Mouse (Mus musculus) inflammation-experienced regulatory T-cells, adult 6 months (primary cell): ENCODE measurements around the gene Nup93. TPM values are rescaled to one million over a fixed set of nuclear protein-coding genes. Genes with fewer than 3 reads are reported as not detected.
A peak's percentile ranks its signal among the peaks of the same experiment; 100 is the strongest.

Source experiments
- ATAC-seq: one replicate; pipeline ENCODE4 v1.8.0; 2017
- polyA plus RNA-seq, 3 experiments: library from polyadenylated mRNA; unstranded; fragments of 100-300 nt; shearing (Covaris generic); gene quantifications; one replicate each; pipeline ENCODE4 v1.2.1; 2017

The Nup93 gene
- polyA plus RNA-seq, 3 experiments from 2014 or later: 29.9 to 37.2 (median 35.3) TPM

DNA sequence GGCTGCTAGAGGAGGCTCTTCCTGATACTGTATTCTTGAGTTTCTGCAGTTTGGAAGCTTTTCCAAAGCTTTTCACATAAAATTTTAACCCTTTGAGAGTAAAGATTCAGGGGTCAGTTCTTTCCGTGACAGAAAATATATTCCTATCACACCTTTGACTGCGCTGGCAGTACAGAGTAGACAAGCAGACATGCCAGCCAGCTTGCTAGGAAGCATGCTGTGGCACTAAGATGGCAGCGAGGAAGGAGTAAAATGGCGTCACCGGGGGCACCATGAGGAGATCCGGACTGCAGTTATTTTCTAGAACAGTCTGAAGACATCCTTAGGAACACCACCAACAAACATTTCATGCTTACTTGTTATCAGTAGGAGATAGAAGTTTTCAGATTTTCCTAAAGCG lies 55.9 kb downstream of the Nup93 start:
- ATAC-seq: no peak

DNA sequence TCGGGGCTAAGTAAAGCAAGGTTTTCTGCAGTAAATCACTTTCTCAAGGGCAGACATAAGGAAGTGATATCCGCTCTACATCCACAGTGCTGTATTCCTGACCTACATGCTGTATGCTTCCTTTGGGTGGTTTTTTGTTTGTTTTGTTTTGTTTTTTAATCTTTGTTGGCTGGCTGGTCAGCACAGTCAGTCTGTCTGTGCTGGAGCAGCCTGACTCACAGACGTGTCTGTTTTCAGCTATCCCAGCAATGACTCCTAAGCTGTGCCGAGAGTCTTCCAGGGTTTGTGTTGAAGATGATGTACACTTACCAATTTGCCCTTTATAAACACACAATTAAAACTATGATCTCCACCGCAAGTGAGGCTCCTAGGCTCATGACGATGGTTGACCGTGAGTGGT lies 56.7 kb downstream of the Nup93 start:
- ATAC-seq: no peak

DNA sequence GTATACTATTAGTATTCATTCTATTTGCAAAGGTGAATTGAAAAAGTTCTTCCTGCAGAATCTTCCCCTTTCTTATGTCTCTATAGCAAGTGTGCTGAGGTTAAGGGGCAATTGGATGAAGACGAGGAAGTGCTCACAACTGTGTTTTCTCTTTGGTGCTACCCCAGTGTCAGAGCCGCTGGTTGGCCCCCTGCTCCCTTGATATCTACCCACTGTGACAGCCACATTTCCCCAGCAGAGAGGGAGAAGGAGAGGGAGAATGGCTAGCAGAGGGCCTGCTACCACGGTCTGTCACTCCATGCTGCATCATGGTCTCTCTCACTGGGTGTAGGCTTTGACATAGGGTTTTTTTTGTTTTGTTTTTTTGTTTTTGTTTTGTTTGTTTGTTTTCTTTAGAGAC lies 58.2 kb downstream of the Nup93 start:
- ATAC-seq: no peak

DNA sequence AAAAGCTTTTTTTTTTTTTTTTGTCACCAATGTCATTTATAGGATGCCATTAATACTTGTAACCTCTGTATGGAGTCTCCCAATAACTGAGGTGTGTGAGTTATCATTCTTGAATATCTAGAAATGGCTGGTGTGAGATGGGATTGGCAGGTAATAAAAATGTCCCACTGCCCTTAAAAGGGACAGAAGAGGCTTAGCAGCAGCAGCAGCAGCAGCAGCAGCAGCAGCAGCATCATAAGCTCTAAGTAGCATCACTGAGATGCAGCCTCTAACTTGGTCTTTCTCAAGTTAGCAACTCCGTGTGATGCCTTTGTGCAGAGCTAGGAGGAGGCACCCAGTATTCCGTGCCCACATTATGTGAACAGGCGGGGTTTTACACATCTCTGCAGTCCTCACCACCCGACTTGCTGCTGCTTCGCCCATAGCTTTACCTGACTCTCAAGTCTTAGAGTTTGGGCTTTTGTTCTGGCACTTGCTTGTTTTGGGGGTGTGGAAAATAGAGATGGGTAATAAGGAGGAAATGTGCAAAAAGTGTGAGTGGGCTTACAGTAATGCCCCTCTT lies 59.0 kb downstream of the Nup93 start:
- ATAC-seq: peak; percentile 58

DNA sequence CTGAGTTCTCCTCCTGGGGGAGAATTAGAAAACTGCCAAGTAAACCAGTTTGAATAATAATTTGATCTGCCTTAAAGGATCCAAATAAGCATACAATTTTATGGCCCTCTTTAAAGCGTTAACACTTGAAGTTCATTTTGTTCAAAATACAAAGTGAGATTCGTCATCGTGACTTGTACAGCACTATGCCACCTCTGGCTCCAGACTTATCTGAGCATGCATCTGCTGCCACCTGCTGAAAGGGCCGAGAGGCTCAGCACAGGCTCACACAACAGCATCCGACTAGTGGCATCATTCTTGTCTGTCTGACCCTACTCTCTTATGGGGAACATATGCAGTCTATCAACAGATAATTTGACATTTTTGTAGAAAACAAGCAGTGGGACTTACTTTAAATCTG lies 59.7 kb downstream of the Nup93 start:
- no peak for ATAC-seq

DNA sequence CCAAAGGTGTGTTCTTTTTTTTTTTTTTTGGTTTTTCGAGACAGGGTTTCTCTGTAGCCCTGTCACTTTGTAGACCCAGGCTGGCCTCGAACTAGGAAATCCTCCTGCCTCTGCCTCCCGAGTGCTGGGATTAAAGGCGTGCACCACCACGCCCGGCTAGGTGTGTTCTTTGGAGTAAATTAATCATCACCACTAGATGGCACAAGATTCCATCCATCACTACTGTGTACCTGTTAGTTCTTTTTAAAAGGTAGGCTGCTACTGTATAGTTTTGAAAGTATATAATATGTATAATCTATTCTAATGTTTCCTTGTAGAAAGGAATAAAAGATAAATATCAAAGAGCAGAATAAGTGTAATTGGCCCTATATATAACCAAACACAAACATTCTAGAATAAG lies 63.9 kb downstream of the Nup93 start:
- no peak for ATAC-seq

DNA sequence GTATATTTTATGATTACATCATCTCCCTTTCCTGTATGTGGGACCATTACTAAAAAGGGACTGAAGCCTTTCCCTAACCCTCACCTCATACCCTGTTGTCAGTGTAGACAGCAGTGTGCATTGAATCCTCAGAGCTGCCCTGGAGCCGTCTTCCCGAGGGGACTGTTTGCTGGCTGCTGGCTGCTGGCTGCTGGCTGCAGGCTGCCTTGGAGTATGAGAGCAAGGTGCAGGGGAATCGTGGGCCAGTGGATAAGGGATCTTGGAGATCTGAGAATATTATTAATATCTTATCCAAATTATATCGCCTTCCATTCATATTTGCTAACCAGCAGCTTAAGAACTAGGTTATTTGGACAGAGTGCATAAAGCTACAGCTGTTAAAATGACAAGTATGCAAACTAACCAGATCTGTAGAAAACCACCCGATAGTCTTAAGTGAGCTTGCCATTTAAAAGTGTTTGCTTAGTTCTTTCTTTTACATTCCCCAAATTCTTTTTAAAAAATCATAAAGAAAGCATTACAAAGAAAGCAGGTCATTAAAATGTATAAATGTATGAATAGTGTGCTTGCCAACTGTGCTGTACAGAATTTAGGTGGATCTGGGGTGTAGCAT lies 65.7 kb downstream of the Nup93 start:
- no peak for ATAC-seq

DNA sequence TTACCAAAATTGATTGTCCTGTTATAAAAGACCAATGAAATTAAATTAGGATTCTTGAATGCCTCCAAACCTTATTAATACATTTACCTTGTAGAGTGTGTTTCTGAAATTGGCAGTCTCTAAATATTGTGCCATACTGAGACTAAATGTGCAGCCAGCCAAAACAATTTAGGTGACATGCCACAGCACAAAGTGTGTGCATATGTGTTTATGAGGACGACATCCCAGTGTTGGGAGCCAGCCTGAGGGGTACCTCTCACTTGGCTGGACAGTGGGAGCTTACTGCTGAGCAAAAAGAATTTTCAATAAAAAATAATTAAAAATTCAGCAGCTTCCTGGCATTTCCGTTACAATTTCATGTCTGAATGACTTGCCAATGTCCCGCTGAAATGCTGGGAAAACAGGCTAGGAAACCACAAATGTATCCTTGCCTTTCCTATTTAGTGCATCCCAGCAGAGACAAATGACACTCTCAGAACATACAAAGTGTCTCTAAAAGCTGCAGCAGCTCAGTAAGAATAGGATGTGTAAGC lies 68.2 kb downstream of the Nup93 start:
- ATAC-seq: no peak

DNA sequence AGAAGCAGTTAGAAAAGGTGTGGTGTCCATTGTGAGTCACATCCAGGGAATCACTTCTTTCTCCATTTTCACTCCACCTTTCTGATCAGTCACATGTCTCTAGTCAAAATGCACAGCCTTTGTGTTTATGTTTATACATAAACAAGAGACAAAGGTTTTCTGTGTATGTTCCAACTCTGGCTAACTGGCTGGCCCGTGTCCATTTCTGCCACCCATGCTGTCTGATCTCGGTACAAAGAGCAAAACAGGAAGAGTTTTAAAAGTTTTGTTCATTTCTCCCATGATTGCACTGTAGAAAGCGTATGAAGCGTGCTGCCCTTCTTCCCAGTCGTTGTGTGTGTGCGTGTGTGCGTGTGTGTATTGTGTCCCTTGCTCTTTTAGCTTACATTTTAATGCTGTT lies 69.8 kb downstream of the Nup93 start:
- no peak for ATAC-seq

DNA sequence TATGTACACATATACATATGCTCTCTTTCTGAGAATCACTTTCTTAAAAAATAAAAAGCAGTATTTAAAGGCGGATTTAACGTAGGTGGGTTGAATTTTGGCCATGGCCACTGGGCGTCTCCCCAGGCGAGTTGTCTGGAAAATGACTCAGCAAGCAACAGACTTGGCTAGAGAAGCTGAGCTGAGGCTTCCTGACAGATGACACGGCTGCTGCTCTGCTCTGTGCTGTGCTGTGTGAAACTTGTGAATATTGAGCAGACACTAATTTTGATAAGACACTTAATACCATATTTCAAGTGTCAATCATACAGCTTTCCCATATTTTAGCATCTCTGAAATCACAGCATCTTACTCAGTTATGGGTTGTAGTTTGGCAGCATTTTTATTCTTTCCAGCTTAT lies 76.2 kb downstream of the Nup93 start:
- ATAC-seq: no peak

DNA sequence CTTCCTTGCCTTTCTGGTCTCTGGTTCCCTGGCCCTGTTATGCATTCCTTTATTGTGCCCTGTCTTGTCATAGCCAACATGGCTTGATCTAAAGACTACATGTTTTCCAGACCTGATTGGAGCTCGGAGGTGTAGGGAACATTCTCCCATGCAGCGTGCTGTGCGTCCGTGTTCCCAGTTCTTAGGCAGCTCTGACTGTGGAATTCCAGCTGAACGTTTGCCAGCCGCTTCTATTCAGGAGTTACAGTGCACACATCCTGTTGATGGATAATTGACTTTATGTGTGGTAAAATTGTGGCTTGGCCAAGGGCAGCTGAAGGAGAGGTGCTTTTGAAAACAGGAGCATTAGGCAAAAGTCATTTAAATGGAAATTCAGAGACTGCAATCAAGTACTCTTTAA lies 77.7 kb downstream of the Nup93 start:
- no peak for ATAC-seq

DNA sequence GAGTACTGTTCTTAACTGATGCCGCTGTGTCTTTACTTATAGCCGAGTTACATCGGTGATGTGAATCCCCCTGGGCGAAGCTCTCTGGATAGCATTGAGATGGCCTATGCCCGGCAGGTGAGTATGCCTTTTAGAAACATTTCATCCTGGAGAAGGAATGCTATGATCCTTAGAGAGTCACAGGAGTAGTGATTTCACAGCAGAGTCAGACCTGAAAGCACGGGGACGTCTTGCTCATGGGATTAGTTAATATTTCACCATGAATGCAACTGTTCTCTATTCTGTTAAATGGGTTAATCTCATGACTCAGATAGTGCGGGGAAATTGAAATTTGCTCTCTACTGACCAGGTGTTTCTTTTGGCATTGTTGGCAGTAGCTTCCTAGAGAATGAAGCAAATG lies 78.3 kb downstream of the Nup93 start:
- ATAC-seq: no peak

DNA sequence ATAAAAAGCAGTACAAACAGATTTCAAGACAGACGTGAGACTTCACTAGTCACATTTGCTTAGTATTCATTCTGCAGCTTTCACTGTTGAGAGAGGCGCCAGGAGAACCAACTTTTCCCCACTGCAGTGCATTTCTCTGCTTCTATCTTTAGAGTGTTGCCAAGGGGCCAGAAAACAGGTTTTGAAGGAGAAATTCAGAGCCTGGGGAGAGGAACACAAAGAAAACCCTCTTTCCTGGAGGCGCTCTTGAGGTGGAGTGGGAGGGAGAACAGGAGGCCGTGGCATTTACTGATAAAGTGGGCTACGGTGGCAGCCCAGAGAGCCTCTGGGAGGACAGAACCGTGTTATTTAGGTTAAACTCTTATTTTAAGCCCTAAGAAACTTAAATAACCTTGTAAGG lies 81.3 kb downstream of the Nup93 start:
- ATAC-seq: no peak

DNA sequence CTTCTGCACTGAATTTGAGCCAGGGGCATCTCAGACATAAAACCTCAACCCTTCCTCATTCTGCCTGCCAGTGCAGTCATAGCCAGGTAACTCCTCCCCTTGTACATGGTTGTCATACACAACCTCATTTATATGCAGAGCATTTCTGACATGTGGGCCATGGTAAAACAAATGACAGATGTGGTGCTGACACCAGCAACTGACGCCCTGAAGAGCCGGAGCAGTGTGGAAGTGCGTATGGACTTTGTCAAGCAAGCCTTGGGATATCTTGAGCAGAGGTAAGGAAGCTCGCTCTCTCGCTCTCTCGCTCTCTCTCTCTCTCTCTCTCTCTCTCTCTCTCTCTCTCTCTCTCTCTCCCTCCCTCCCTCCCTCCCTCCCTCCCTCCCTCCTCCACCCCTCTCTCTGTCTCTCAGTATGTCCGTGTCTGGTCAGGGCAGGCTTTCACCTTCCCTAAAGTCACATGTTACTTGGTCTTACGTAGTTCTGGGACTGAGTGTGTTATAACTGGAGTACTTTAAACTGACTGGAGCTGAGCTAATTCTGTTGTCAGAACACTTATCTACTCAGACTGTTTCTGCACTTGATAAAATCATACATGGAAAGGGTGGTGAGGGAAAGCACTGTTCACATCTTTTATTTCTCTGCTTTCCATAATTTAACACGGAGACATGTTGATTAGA lies 82.1 kb downstream of the Nup93 start:
- no peak for ATAC-seq

DNA sequence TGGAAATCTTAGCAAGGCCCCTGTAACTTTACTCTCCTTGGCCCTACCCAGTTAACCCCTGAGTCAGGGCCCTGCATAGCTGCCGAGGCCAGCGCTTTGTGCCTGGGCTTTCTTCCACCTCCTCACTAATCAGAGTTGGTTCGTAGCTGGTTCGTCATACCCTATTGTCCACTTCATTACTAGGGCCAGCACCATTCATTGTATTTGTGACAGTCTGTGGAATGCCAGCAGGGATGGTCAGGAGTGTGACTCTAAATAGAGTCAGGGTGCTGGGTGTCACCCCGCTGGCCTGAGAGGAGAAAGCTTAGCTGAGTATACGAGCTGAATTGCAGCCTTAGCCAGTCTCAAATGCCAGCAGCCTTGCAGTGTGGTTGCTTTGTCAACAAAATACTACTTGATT lies 82.7 kb downstream of the Nup93 start:
- ATAC-seq: no peak

DNA sequence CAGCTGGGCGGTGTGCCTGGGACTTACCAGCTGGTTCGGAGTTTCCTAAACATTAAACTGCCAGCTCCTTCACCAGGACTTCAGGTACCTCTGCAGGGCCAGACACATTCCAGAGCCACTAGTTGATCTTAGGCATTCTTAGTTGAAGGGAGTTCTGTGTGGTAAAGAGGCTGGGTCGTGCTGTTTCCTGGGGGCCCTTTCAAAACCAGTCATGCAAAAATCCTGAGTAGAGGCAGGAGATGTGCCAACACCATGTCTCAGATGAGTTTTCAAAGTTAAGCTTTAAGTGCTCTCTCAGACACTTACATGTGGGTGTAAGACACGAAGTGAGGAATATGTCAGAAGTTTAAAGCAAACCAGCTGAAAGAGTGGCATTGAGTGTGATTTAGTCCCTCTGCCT lies 86.4 kb downstream of the Nup93 start:
- ATAC-seq: no peak

DNA sequence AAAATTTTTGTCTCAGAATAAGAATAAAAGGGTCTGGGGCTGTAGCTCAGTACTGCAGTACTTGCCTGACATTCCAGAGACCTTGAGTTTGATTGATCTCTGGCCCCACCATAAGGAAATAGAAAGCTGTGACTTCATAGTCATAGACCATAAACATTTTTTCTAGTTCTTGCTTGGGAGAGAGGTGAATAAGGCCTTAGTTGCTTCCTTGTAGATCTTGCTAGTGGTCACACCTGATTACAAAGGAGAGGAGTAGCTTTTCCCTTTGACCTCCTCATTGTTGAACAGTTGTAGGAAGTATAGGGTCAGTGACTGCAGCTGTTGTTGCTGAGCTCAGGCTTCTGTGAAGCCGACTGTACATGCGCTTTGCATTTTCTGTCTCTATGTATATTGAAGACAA lies 90.0 kb downstream of the Nup93 start:
- ATAC-seq: no peak

DNA sequence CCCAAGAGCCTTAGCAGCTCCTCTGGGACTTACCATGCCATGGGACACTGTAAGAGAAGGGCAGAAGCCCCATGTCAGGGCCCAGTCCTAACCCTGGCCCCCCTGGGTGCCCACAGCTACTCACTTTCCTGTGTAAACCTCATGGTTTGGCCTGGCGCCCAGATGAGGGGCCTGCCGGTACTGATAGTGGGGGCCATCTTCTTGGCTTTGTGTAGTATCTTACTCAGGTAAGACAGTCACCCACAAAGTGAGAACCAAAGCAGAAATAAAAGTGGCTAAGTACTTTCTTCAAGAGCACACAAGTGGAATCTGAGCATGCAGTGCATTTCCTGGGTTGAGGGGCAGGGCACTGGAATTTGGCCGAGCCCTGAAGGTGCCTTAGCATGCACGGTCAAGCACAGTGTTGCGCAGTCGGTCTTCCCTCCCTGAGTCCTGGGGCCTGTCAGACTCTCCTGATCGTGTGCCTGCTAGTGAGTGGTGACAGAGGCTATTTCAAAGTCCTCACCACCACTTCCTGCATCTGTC lies 92.7 kb downstream of the Nup93 start:
- ATAC-seq: no peak

DNA sequence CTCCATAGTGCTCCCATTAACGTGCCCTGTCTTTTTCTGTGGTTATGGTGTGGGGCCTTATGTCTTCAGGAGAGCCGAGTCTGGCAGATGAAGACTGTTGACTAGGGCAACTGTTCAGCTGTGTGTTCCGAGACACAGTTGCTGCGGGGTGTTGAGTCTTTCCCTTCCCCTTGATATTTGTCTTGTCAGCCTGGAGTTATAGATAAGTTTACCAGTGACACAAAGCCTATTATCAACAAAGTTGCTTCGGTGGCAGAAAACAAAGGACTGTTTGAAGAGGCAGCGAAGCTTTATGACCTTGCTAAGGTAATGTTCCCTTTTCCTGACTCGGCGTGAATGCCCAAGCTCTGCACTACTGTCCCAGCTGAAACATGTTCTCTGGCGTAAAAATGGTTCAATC lies 93.3 kb downstream of the Nup93 start:
- no peak for ATAC-seq

DNA sequence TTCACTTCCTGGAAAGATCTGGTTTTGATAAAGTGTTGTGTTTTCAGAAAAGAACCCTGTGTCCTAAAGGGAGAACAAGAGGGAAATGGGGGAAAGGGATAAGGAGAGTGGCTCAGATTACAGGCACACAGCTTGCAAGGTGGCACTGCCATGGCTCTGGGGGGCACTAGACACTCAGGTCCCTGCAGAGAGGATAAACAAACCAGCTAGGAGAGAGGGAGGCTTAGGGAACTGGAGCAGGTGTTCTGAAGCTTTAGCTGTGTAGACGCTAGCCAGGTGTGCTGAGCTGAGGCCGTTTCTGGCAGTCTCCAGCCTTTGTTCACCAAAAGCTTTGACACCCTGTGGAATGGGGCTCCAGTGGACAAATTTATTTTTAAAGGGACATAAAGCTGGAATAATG lies 99.7 kb downstream of the Nup93 start:
- ATAC-seq: no peak

DNA sequence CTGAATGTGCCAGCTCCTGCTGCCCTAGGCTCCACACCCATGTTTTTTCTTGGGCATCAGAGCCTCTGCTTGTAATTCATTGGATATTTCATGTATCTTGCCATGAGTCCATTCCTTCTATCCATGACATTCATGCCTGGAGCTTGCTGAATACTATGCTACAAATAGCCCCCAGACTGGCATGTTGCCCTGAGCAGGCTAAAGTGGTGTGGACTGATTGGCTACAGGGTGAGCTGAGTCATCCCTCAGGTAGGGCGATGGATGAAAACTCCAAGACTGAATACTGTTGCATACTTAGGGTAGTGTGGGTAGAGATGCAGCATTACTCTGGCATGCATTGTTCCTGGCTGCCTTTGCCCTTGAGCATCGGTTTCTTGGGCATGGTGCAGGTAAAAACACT lies 102.9 kb downstream of the Nup93 start:
- no peak for ATAC-seq

DNA sequence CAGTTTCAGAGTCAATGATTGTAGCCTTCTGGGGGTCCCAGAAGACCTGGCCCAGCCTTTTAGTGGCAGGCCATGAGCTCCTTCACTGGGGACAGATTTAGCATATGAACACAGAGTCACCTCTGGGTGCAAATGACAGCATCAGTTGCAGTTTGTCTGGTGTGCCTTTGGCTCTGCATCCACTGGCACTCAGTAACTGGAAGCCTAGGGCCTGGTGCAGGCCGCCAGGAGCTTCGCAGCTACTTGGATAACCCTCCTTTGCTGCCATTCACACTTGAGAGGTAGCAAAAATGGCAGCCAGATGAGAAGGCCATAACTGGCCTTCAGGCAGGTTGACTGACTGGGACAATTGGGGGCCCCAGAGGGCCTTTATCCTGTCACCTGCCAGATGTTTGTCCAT lies 103.3 kb downstream of the Nup93 start:
- ATAC-seq: no peak

DNA sequence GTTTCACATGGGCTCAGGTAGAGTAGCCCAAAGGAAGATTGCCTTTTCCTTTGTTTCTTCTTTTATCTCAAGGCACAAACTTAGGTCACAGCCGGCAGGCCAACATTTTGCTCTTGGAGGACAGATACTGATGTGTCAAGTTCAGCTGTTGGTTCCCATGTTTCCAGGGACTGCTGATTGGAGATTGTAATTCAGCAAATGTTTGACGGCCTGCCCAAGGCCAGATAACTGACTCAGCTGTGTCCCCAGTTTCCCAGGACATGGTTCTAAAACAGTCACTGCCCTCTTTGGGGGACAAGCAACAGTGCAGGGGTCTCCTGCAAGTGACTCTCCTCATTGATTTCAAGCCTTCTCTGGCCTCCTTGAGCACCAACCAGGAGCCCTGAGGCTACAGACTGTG lies 105.7 kb downstream of the Nup93 start:
- no peak for ATAC-seq

DNA sequence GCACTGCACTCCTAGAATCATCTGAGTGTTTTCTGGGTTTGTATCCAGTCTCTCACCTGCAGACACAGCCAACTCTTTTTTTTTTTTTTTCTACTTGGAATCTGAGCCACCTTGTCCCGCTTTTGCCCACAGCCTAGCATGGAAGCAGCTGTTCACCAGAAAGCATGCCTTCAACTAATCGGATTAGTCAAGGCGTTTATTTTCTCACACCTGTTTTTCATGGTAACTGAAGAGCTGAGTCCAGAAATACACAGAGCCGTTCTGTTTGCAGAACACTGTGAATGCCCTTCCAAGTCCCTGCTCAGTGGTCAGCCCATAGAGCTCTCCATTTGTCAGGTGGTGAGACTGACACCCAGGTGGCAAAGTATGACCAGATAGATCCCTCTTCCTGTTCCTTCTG lies 107.7 kb downstream of the Nup93 start:
- no peak for ATAC-seq
